Mouse (Mus musculus): ENCODE measurements around the gene Dpt. TPM values are rescaled to one million over a fixed set of nuclear protein-coding genes. Genes with fewer than 3 reads are reported as not detected.
A peak's percentile ranks its signal among the peaks of the same experiment; 100 is the strongest.
"Not testable (repeated sequence)": the region's sequence is repeated elsewhere in the genome, so short reads cannot be mapped to it uniquely, and the experiment has no call there.

Dpt gene
- total and polyA plus RNA-seq, 2 experiments from 2014 or later = 0.52 to 1.2 TPM

DNA sequence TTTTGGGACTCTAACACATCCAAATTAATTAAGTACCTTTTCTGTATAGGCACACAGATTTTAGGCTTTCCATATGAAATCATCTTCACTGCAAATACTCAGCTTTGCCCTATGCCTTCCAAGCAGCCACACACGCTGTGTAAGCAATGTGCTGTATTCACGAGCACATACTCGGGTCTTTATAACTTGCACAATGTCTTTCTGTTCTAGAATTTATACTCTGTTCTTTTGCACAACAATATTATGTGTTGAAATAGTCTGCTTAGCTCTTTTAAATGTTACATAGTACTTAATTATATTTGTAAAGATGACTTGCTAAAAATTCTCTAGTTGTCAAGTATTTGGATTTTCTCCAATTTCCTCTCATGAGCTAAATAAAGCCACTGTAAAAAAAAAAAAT is 29.8 kb upstream of the Dpt start:
- no peak for DNase-seq (ENCODE audit: low spot score)

GRCm38 (mm10) chr1:164770611-164771010 is 25.8 kb upstream of the Dpt start:
- peak; percentile 27; the same call in 1 of the 2 replicates for ATAC-seq (ENCODE audit: low FRiP score)
- no peak overlapping the region for H3K27ac ChIP-seq (ENCODE audit: low read depth, low read length)
- 84% methylated on average over 7 of the region's 7 CpGs for WGBS

More for the DNA sequence above, 29.8 kb upstream of the Dpt start:
- ATAC-seq (ENCODE audit: low FRiP score) = no peak
- no peaks in the 10 kb centered on the region for H3K4me1 ChIP-seq (ENCODE audit: insufficient read depth, low read length)
- H3K27me3 ChIP-seq (ENCODE audit: insufficient read depth, low read length) = no peaks in the 10 kb centered on the region
- no peak overlapping the region for H3K4me3 ChIP-seq (ENCODE audit: low read depth, low read length)
- no peaks in the 10 kb centered on the region for H3K36me3 ChIP-seq (ENCODE audit: insufficient read depth, low read length)
- WGBS = 71% methylated on average over 3 of the region's 3 CpGs
- H3K9me3 ChIP-seq (ENCODE audit: low read length) = no peaks in the 10 kb centered on the region
- no peak for TF ChIP-seq CTCF (IDR thresholded peaks at IDR 0.05)
- H3K27ac ChIP-seq (ENCODE audit: low read depth, low read length) = no peak overlapping the region
- no peak overlapping the region for H3K4me2 ChIP-seq (ENCODE audit: low read depth, low read length, poor library complexity, severe bottlenecking)
- H3K9ac ChIP-seq (replicated peaks; ENCODE audit: low read length, poor library complexity, severe bottlenecking) = no peak overlapping the region

GRCm38 (mm10) chr1:164780851-164781510 is 15.5 kb upstream of the Dpt start:
- Histone ChIP-seq H3K9me3 (ENCODE audit: low read length) (no peaks in the 10 kb centered on the region), H3K4me3 (ENCODE audit: low read depth, low read length) (no peak overlapping the region), H3K27ac (ENCODE audit: low read depth, low read length) (no peak overlapping the region), H3K9ac (replicated peaks; ENCODE audit: low read length, poor library complexity, severe bottlenecking) (no peak overlapping the region), H3K4me2 (ENCODE audit: low read depth, low read length, poor library complexity, severe bottlenecking) (no peak overlapping the region), H3K36me3 (ENCODE audit: insufficient read depth, low read length) (no peaks in the 10 kb centered on the region), H3K27me3 (ENCODE audit: insufficient read depth, low read length) (no peaks in the 10 kb centered on the region), H3K4me1 (ENCODE audit: insufficient read depth, low read length) (no peaks in the 10 kb centered on the region)
- TF ChIP-seq CTCF (IDR thresholded peaks at IDR 0.05) = no peak
- DNase-seq (ENCODE audit: low spot score) (no peak), ATAC-seq (ENCODE audit: low FRiP score) (no peak)
- 38% methylated on average over 7 of the region's 7 CpGs for WGBS

More at GRCm38 (mm10) chr1:164770611-164771010, 25.8 kb upstream of the Dpt start:
- Histone ChIP-seq H3K27me3 (ENCODE audit: insufficient read depth, low read length) (no peaks in the 10 kb centered on the region), H3K4me1 (ENCODE audit: insufficient read depth, low read length) (no peaks in the 10 kb centered on the region), H3K4me3 (ENCODE audit: low read depth, low read length) (no peak overlapping the region), H3K9me3 (ENCODE audit: low read length) (no peaks in the 10 kb centered on the region), H3K36me3 (ENCODE audit: insufficient read depth, low read length) (no peaks in the 10 kb centered on the region), H3K4me2 (ENCODE audit: low read depth, low read length, poor library complexity, severe bottlenecking) (no peak overlapping the region), H3K9ac (replicated peaks; ENCODE audit: low read length, poor library complexity, severe bottlenecking) (no peak overlapping the region)
- no peak for TF ChIP-seq CTCF (IDR thresholded peaks at IDR 0.05)
- DNase-seq (ENCODE audit: low spot score) = peak; percentile 86

DNA sequence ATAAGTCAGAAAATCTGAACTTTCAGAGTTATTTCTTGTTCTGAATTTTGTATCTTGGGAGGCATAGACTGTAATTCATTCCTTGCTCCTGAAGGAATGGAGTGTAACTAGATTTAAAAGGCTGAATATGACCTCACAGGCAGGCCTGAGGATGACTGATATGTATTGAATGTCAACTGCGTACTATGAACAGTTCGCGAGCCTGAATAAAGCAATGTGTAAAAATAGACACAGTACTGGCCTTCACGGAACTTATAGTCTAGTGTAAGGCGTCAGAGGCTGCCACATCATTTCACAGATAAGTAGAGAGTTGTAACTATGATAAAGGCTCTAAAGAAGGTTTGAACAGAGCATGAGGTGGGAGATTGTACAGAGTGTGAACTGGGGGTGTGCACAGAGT is 10.3 kb upstream of the Dpt start:
- 92% methylated on average over 5 of the region's 5 CpGs for WGBS
- Histone ChIP-seq H3K4me1 (ENCODE audit: insufficient read depth, low read length) (no peaks in the 10 kb centered on the region), H3K4me2 (ENCODE audit: low read depth, low read length, poor library complexity, severe bottlenecking) (no peak overlapping the region), H3K36me3 (ENCODE audit: insufficient read depth, low read length) (no peaks in the 10 kb centered on the region), H3K27me3 (ENCODE audit: insufficient read depth, low read length) (no peaks in the 10 kb centered on the region), H3K27ac (ENCODE audit: low read depth, low read length) (no peak overlapping the region), H3K9ac (replicated peaks; ENCODE audit: low read length, poor library complexity, severe bottlenecking) (no peak overlapping the region), H3K4me3 (ENCODE audit: low read depth, low read length) (no peak overlapping the region), H3K9me3 (ENCODE audit: low read length) (no peaks in the 10 kb centered on the region)
- TF ChIP-seq CTCF (IDR thresholded peaks at IDR 0.05) = no peak
- no peak for ATAC-seq (ENCODE audit: low FRiP score)
- no peak for DNase-seq (ENCODE audit: low spot score)

DNA sequence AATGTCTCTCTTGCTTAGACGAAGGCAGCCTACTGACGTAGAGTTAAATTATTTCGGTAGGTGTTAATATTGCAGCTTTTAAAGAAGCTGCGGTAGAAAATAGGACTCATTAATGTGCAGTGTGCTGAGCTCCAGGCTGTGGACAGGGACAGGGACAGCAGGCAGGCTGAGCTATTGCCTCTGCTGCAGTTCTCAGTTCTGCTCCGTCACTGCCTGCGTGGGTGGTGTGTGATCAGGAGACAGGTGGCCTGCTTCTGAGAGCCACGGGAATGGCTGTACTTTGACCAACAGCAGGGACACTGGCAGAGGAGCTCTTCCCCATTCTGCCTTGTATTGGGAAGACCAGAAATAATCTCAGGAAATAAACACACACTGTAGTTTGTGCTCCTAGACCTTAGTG is 8.7 kb upstream of the Dpt start:
- 64% methylated on average over 7 of the region's 7 CpGs for WGBS
- H3K4me3 ChIP-seq (ENCODE audit: low read depth, low read length) = no peak overlapping the region
- no peak overlapping the region for H3K4me2 ChIP-seq (ENCODE audit: low read depth, low read length, poor library complexity, severe bottlenecking)
- DNase-seq (ENCODE audit: low spot score) (no peak), ATAC-seq (ENCODE audit: low FRiP score) (no peak; the same call in 1 of the 2 replicates)
- no peak for TF ChIP-seq CTCF (IDR thresholded peaks at IDR 0.05)
- no peaks in the 10 kb centered on the region for H3K27me3 ChIP-seq (ENCODE audit: insufficient read depth, low read length)
- H3K27ac ChIP-seq (ENCODE audit: low read depth, low read length) = no peak overlapping the region
- H3K36me3 ChIP-seq (ENCODE audit: insufficient read depth, low read length) = no peaks in the 10 kb centered on the region
- H3K9ac ChIP-seq (replicated peaks; ENCODE audit: low read length, poor library complexity, severe bottlenecking) = no peak overlapping the region
- H3K9me3 ChIP-seq (ENCODE audit: low read length) = no peaks in the 10 kb centered on the region
- H3K4me1 ChIP-seq (ENCODE audit: insufficient read depth, low read length) = no peaks in the 10 kb centered on the region

DNA sequence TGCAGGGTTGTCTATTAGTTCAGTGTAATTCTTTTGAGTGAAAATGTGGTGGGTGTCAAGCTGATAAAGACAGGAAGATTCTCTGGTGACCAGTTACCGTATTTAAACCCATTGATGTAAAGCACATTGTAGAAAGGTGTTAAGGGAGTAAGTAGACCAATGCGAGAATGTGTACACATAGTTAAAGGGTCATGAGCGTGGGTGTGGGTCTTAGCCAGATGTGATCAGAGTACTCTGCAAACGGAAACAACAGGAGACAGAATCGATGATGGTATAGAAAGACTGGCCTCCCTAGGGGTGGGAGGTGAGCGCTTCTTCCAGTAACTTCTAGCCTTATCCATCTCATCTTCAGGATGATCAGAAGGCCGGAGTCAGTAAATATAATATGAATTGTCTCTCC is 8.2 kb upstream of the Dpt start:
- 91% methylated on average over 7 of the region's 7 CpGs for WGBS
- H3K27me3 ChIP-seq (ENCODE audit: insufficient read depth, low read length) = no peaks in the 10 kb centered on the region
- H3K4me3 ChIP-seq (ENCODE audit: low read depth, low read length) = no peak overlapping the region
- H3K9ac ChIP-seq (replicated peaks; ENCODE audit: low read length, poor library complexity, severe bottlenecking) = no peak overlapping the region
- ATAC-seq (ENCODE audit: low FRiP score) (no peak), DNase-seq (ENCODE audit: low spot score) (no peak)
- TF ChIP-seq CTCF (IDR thresholded peaks at IDR 0.05) = no peak
- no peak overlapping the region for H3K4me2 ChIP-seq (ENCODE audit: low read depth, low read length, poor library complexity, severe bottlenecking)
- H3K9me3 ChIP-seq (ENCODE audit: low read length) = no peaks in the 10 kb centered on the region
- no peaks in the 10 kb centered on the region for H3K4me1 ChIP-seq (ENCODE audit: insufficient read depth, low read length)
- H3K36me3 ChIP-seq (ENCODE audit: insufficient read depth, low read length) = no peaks in the 10 kb centered on the region
- H3K27ac ChIP-seq (ENCODE audit: low read depth, low read length) = no peak overlapping the region

DNA sequence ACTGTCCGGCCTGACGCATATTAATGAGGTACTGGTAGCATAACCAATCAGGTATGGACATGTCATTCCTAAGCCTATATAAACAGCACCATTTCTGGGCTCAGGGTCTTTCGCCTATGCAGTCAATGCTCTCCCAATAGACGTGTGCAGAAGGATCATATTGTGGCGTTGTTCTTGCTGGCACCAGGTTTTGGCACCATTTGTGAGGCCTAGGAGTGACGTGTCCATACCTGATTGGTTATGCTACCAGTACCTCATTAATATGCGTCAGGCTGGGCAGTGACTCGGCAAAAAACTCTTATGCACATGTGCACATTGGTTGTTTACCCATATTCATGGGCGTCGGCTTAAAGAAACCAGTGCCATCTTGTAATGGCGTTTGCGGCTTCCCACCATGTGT is 6.1 kb upstream of the Dpt start:
- not testable (repeated sequence) for ATAC-seq (ENCODE audit: low FRiP score); H3K9ac ChIP-seq (replicated peaks; ENCODE audit: low read length, poor library complexity, severe bottlenecking)

More for the DNA sequence above, 6.1 kb upstream of the Dpt start:
- H3K27me3 ChIP-seq (ENCODE audit: insufficient read depth, low read length); H3K4me2 ChIP-seq (ENCODE audit: low read depth, low read length, poor library complexity, severe bottlenecking); H3K4me1 ChIP-seq (ENCODE audit: insufficient read depth, low read length); H3K36me3 ChIP-seq (ENCODE audit: insufficient read depth, low read length); DNase-seq (ENCODE audit: low spot score); H3K9me3 ChIP-seq (ENCODE audit: low read length); H3K27ac ChIP-seq (ENCODE audit: low read depth, low read length); H3K4me3 ChIP-seq (ENCODE audit: low read depth, low read length): not testable (repeated sequence)
- WGBS = 95% methylated on average over 12 of the region's 12 CpGs
